8 mouse cellular contexts compared by ENCODE assay signal in the genomic region with DNA sequence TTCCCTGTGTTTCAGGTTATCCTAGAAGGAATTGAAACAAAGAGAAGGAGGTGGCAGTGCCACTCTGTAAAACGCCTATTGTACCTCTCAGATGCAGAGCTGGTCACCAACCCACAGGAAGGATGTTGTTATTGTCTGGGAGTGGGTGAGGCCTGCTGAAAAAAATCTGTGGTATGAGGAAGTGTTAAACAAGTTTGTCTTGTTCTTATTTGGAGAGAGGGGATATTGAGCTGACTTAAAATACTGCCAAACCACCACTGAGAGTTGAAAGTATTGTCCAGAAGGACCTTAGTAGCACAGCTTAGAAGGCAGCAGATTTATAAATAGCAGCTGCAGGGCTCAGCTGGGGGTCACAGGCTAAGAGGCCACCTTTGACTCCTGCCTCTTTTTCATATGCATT. TPM values are rescaled to one million over a fixed set of nuclear protein-coding genes. Genes with fewer than 3 reads are reported as not detected.
DNase-seq lines count a peak whose midpoint lies in the region; ATAC-seq and TF ChIP-seq lines count a peak whose summit lies in the region.

No protein-coding gene starts in this region.

- WGBS in hindbrain, embryonic 10.5 days: 31% methylated on average over 1 of the region's 1 CpGs
- 31% methylated on average over 1 of the region's 1 CpGs for WGBS in hindbrain, embryonic 16.5 days
- 29% methylated on average over 1 of the region's 1 CpGs for WGBS in hindbrain, embryonic 15.5 days
- WGBS in liver, postnatal 0 days (ENCODE audit: insufficient replicate concordance): 19% methylated on average over 1 of the region's 1 CpGs

- H3K4me1 ChIP-seq in hindbrain, embryonic 10.5 days (replicated peaks): peaks cover 14% of the 10 kb centered on the region
- no peaks in the 10 kb centered on the region for H3K4me1 ChIP-seq in hindbrain, embryonic 16.5 days (ENCODE audit: control insufficient read depth, insufficient read depth, low read depth, low read length)
- no peaks in the 10 kb centered on the region for H3K4me1 ChIP-seq in hindbrain, embryonic 15.5 days (replicated peaks)
- no peaks in the 10 kb centered on the region for H3K4me1 ChIP-seq in liver, postnatal 0 days (ENCODE audit: insufficient read depth)

- ATAC-seq in hindbrain, embryonic 16.5 days: no peak
- ATAC-seq in hindbrain, embryonic 15.5 days (ENCODE audit: low FRiP score, low read depth): no peak
- 0 out of 2 replicates have a peak, but pooled peaks have one; percentile 31 for ATAC-seq in monocyte, adult 5-6 weeks (replicated peaks; ENCODE audit: insufficient number of reproducible peaks, low FRiP score, low TSS enrichment, poor library complexity, severe bottlenecking)
- no peak for ATAC-seq in liver, postnatal 0 days

- no peak overlapping the region for H3K9ac ChIP-seq in hindbrain, embryonic 16.5 days (ENCODE audit: low read depth, low read length)
- no peak overlapping the region for H3K9ac ChIP-seq in hindbrain, embryonic 15.5 days
- H3K9ac ChIP-seq in liver, postnatal 0 days (replicated peaks): no peak overlapping the region

- no peak for TF ChIP-seq EP300 in liver, postnatal 0 days (IDR thresholded peaks at IDR 0.05; ENCODE audit: low read depth)

- H3K9me3 ChIP-seq in hindbrain, embryonic 10.5 days: no peaks in the 10 kb centered on the region
- H3K9me3 ChIP-seq in hindbrain, embryonic 16.5 days (ENCODE audit: control insufficient read depth, low read length): no peaks in the 10 kb centered on the region
- H3K9me3 ChIP-seq in hindbrain, embryonic 15.5 days: no peaks in the 10 kb centered on the region
- no peaks in the 10 kb centered on the region for H3K9me3 ChIP-seq in liver, postnatal 0 days (ENCODE audit: low read length)

- no peaks in the 10 kb centered on the region for H3K36me3 ChIP-seq in hindbrain, embryonic 10.5 days
- H3K36me3 ChIP-seq in hindbrain, embryonic 16.5 days (ENCODE audit: control insufficient read depth, insufficient read depth, low read length): no peaks in the 10 kb centered on the region
- no peaks in the 10 kb centered on the region for H3K36me3 ChIP-seq in hindbrain, embryonic 15.5 days
- no peaks in the 10 kb centered on the region for H3K36me3 ChIP-seq in liver, postnatal 0 days (replicated peaks; ENCODE audit: insufficient read depth, low read length)

- no peak overlapping the region for H3K4me3 ChIP-seq in hindbrain, embryonic 10.5 days
- H3K4me3 ChIP-seq in hindbrain, embryonic 16.5 days (ENCODE audit: low read length): no peak overlapping the region
- H3K4me3 ChIP-seq in hindbrain, embryonic 15.5 days: no peak overlapping the region
- no peak overlapping the region for H3K4me3 ChIP-seq in liver, postnatal 0 days (ENCODE audit: low read depth, low read length)

- no peaks in the 10 kb centered on the region for H3K27me3 ChIP-seq in hindbrain, embryonic 10.5 days (ENCODE audit: insufficient read depth, poor library complexity, severe bottlenecking)
- H3K27me3 ChIP-seq in hindbrain, embryonic 16.5 days (replicated peaks; ENCODE audit: control insufficient read depth, insufficient read depth, low read length): no peaks in the 10 kb centered on the region
- no peaks in the 10 kb centered on the region for H3K27me3 ChIP-seq in hindbrain, embryonic 15.5 days
- no peaks in the 10 kb centered on the region for H3K27me3 ChIP-seq in liver, postnatal 0 days (ENCODE audit: insufficient read depth, low read length)

- peak overlapping the region; percentile 70 for H3K27ac ChIP-seq in hindbrain, embryonic 10.5 days
- H3K27ac ChIP-seq in hindbrain, embryonic 16.5 days (ENCODE audit: low read depth, low read length): no peak overlapping the region
- 0 out of 2 replicates have a peak overlapping the region, but pooled peaks have one; percentile 14 for H3K27ac ChIP-seq in hindbrain, embryonic 15.5 days (replicated peaks)
- no peak overlapping the region for H3K27ac ChIP-seq in liver, postnatal 0 days (ENCODE audit: low read depth)

- TF ChIP-seq CTCF in liver, postnatal 0 days (IDR thresholded peaks at IDR 0.05; ENCODE audit: low read depth): no peak

- no peak for DNase-seq in hindbrain, embryonic 10.5 days (ENCODE audit: low spot score)
- peak; percentile 81 for DNase-seq in Muller cell, postnatal 12 days (ENCODE audit: inconsistent ontology term)
- no peak for DNase-seq in liver, postnatal 0 days
- no peak for DNase-seq in urinary bladder, postnatal 14 days (ENCODE audit: low spot score)
- DNase-seq in right cerebral cortex, postnatal 25 days: no peak

- H3K4me2 ChIP-seq in hindbrain, embryonic 16.5 days (ENCODE audit: low read length): no peak overlapping the region
- no peak overlapping the region for H3K4me2 ChIP-seq in hindbrain, embryonic 15.5 days
- no peak overlapping the region for H3K4me2 ChIP-seq in liver, postnatal 0 days (ENCODE audit: low read depth, low read length)

RNA-seq across cellular contexts. Expression of gene Maml2, which starts 25.9 kb away (rescaled TPM):
- polyA plus RNA-seq in hindbrain, embryonic 10.5 days (2016; fragmentation: Nextera tagmentation; extraction: Ambion mirVana): 10.0 and 10.2 TPM in 2 replicates
- 10.8 and 11.5 TPM in 2 replicates for polyA plus RNA-seq in hindbrain, embryonic 16.5 days (2015; fragmentation: Nextera tagmentation; extraction: Ambion mirVana)
- 11.2 and 12.3 TPM in 2 replicates for polyA plus RNA-seq in hindbrain, embryonic 15.5 days (2015; fragmentation: Nextera tagmentation; extraction: Ambion mirVana)
- 4.7 to 15.4 TPM (median 4.8 TPM) in 3 replicates for total RNA-seq in monocyte, adult 5-6 weeks (2017)
- polyA plus RNA-seq in liver, postnatal 0 days (2015; fragmentation: Nextera tagmentation; extraction: Ambion mirVana): 1.3 and 1.6 TPM in 2 replicates

Comparison
In these comparisons a context has a peak if more than half of its experiments do, and no peak if none do; other contexts are left out.
1. H3K27ac ChIP-seq: peak in hindbrain, embryonic 10.5 days (single experiment) and hindbrain, embryonic 15.5 days (single experiment); none in hindbrain, embryonic 16.5 days (single experiment) and liver, postnatal 0 days (single experiment).